Mouse (Mus musculus) left cerebral cortex, adult 2 months (tissue): ENCODE results near the gene Csnk1e. TPM values are rescaled to one million over a fixed set of nuclear protein-coding genes. Genes with fewer than 3 reads are reported as not detected.

Experiments
- DNase-seq, 2 experiments: peaks; one replicate each; pipeline ENCODE4 v3.0.0; 2021 to 2022; ENCODE audit warnings: low spot score in 2 of 2, mixed read lengths in 1 of 2; ENCODE audit errors: extremely low spot score in 1 of 2
- H3K27ac ChIP-seq: fragments of 200-600 bp; 2 replicates; pipeline ENCODE4 v1.8.1; 2022
- H3K4me3 ChIP-seq: fragments of 200-600 bp; 2 replicates; pipeline ENCODE4 v1.8.1; 2022
- CTCF ChIP-seq: fragments of 200-600 bp; IDR thresholded peaks from 2 replicates; pipeline ENCODE4 v1.8.1; 2022; ENCODE audit warnings: antibody characterized with exemption, mild to moderate bottlenecking, moderate library complexity
- intact Hi-C: fragments of 180-260 bp; cut with DNase I; formaldehyde crosslinking; loops from one replicate; pipeline ENCODE4 v1.15.1; 2025
- total RNA-seq, 2 experiments: library from RNA; stranded (reverse); gene quantifications; 2 replicates each; pipeline ENCODE4 v1.2.3; 2021

Csnk1e gene
- total RNA-seq, 2 experiments from 2014 or later = 153 to 159 TPM

DNA sequence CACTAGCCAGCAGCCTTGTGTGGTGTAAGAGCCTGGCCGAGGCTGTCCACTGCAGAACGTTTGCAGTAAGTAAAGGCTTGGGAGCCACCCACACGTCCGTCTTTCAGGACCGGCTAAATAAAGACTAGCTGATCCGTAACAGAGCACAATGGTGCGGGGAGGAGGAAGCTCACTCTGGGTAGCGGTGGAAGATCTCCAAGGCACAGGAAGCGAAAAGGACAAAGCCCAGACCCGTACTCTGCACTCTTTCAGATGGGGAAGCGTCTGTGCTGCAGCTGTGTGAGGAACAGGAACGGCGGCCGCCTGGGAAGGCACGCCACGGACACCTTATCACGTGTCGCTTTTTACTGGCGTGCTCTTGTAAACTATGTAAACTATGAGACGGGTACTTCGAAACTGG lies 22.5 kb downstream of the Csnk1e start:
- DNase-seq = peak in 1 of 2 experiments; percentile 39
- peak overlapping the region; percentile 74 for H3K27ac ChIP-seq
- no peak overlapping the region for H3K4me3 ChIP-seq
- TF ChIP-seq CTCF = no peak
- intact Hi-C loops = loop anchor here (2.0 kb wide), 1 partner anchor 30 kb away; the partner anchor contains the start of gene Tmem184b

DNA sequence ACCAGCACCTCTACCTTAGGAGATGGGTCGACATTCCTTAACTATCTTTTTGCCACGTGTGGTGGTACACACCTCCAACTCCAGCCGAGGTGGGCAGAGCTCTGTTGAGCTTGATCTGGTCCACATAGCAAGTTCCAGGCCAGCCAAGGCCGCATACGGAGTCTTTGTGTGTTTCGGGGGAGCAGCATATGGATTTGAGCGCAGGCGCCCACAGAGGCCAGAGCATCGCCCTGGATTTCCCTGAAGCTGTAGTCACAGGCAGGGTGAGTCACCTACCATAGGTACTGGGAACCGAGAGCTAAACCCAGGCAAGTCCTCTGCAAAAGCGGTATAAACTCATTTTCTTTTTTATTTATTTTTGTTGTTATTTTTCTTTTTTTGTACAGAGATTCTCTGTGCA lies 23.0 kb downstream of the Csnk1e start:
- Histone ChIP-seq H3K27ac (peak overlapping the region; percentile 74), H3K4me3 (no peak overlapping the region)
- TF ChIP-seq CTCF = no peak
- intact Hi-C loops = loop anchor here (2.0 kb wide), 1 partner anchor 30 kb away; the partner anchor contains the start of gene Tmem184b
- DNase-seq = no peak

DNA sequence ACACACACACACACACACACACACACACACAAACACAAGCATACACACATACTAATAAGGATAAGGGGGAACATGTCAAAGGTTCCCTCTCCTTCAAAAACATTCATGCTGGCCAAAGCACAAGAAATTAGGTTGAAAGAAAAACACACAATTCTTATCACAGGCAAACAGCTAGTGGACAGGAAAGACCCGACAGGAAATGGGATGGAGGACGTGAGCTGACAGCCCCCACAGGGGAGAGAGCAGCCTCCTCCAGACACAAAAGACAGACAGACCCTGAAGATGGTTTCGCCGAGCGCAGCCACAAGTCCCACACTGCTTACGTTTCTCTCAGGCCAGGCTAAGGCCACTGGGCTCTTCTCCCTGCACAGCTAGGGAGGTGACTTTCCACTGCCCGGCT lies 23.4 kb downstream of the Csnk1e start:
- H3K4me3 ChIP-seq = no peak overlapping the region
- intact Hi-C loops = loop anchor here (2.0 kb wide), 1 partner anchor 29 kb away; the partner anchor contains the start of gene Tmem184b
- DNase-seq = no peak
- no peak for TF ChIP-seq CTCF
- peak overlapping the region; percentile 74 for H3K27ac ChIP-seq

DNA sequence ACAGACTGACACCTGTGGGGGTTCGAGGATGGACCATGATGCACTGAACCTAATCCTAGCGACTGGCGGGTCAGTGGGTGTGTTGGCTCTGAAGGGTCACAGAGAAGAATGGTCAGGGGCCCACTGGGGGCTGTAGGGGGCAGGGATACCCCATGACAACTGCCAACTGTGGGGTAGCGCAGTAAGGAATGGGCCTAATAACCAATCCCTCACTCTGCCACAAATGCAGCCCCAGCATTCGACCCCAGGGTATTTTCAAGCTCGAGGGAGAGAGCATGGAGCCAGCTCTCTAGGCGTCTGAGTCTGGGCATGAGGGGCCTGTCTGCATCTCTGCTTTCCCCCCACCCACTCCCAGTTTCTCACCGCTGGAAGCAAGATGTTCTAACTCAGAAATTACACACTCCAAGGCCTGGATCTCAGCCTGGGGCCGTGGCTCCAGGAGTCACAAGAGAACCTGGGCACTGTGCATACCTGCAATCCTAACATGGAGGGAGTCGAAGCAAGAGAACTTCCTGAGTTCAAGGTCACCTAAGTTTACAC lies 24.8 kb downstream of the Csnk1e start:
- intact Hi-C loops = no loop called here
- H3K27ac ChIP-seq = no peak overlapping the region; the same call in 1 of the 2 replicates
- DNase-seq = no peak
- no peak overlapping the region for H3K4me3 ChIP-seq
- no peak for TF ChIP-seq CTCF

DNA sequence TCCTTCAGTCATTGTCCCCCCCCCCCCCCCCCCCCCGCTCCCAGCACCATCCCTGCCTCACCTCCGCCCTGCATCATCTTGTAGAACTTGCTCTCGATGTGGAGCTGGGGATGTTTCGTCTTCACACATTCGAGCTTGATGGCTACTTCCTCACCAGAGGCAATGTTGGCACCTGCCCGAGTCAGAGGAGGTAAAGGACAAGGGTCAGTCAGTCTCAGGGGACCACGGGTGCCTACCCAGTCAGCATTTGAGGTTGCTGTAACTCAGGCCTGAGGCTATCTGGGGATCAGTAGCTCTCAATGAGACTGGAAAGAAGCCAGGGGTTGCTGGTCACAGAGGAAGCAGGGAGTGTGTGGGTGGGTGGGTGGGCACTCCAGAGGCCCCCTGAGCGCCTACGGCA lies 25.4 kb downstream of the Csnk1e start:
- Histone ChIP-seq H3K4me3 (no peak overlapping the region), H3K27ac (no peak overlapping the region)
- TF ChIP-seq CTCF = no peak
- intact Hi-C loops = no loop called here
- no peak for DNase-seq

DNA sequence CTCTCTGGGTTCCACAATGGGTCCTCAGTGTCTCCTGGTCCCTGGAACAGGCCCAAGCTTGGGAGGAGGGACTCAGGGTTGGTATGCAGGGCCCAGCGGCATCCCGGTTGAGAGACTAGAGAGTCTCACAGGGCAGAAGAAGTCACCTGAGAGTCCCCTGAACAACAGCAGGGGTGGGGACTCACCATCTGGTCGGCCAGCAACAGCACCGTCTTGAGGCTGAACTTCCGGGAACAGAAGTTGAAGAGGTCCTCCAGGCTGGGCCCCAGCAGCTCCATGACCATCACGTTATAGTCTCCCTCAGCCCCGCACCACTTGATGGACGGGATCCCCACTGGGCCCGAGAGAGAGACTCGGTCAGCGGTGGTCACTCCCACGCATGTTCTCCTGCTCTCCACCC lies 25.8 kb downstream of the Csnk1e start:
- no peak for TF ChIP-seq CTCF
- Histone ChIP-seq H3K4me3 (no peak overlapping the region), H3K27ac (no peak overlapping the region)
- DNase-seq = no peak
- intact Hi-C loops = no loop called here

DNA sequence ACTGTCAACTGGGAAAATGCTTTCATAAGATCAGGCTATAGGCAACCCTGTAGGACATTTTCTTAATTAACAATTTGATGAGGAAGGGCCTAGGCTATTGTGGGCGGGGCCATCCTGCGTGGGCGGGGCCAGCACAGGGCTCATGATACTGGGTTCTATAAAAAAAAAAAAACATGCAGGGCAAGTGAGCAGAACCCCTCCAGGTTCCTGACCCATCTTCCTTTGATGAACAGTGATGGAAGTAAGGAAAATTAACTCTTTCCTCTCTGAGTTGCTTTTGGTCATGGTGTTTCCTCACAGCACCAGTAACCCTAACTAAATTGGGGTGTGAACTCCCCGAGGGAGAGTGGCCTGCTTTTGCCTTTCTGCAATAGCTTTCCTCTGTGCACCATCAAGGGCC lies 26.8 kb downstream of the Csnk1e start:
- Histone ChIP-seq H3K4me3 (no peak overlapping the region), H3K27ac (no peak overlapping the region)
- intact Hi-C loops = no loop called here
- DNase-seq = no peak
- no peak for TF ChIP-seq CTCF

DNA sequence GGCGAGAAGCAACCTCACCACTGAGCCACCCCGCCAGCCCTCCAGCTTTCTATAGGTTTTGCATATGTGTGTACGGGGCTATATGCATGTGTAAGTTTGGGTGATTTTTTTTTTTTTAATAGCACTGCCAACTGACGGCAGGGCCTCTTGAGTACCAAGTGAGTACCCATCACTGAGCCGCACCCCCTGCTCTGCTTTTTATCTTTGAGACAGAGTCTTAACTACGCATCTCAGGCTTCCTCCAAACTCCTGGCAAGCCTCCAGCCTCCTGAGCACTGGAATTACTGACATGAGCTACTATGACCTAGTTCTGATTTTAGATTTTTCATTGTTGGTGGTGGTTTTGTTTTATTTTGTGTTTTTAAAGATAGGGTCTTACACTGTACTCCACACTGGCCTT lies 27.9 kb downstream of the Csnk1e start:
- DNase-seq = no peak
- intact Hi-C loops = no loop called here

DNA sequence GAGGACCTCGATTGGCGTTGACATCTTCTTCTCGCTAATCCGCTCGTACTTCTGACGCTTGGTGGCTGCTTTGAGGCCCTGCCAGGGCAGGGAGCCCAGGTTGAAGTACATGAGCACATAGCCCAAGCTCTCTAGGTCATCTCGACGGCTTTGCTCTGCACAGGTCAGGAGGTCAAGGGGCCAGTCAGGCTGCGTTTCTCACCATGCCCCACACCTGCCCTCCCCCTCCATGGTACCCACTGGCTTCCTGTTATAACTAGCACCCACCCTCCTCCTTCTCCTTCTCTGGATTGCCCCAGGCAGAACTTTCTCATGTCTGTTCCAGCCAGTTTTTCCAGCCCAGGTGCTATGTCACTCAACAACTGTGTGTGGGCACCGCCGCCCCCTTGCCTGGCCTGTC lies 29.9 kb downstream of the Csnk1e start:
- intact Hi-C loops = no loop called here
- no peak for TF ChIP-seq CTCF
- Histone ChIP-seq H3K4me3 (no peak overlapping the region), H3K27ac (no peak overlapping the region)
- DNase-seq = no peak

More for the DNA sequence above, 27.9 kb downstream of the Csnk1e start:
- H3K4me3 ChIP-seq = no peak overlapping the region
- H3K27ac ChIP-seq = no peak overlapping the region
- TF ChIP-seq CTCF = no peak

DNA sequence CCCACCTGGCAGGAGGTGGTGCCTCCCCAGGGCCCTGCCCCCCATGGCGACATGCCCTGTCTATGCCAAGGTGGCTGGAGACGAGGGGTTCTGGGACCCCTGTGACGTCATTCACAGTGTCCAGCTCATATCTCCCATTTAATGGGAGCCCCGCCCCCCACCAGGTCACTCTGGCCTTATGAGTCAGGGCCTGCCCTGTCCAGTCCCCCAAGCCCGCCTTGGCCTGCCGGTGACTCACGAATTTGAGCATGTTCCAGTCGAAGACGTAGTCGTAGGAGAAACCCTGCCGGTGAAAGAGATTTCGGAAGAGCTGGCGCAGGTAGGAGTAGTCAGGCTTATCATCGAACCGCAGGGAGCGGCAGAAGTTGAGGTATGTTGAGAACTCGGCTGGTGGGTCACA lies 30.8 kb downstream of the Csnk1e start:
- DNase-seq = no peak
- H3K4me3 ChIP-seq = no peak overlapping the region
- intact Hi-C loops = no loop called here
- H3K27ac ChIP-seq = no peak overlapping the region
- no peak for TF ChIP-seq CTCF

DNA sequence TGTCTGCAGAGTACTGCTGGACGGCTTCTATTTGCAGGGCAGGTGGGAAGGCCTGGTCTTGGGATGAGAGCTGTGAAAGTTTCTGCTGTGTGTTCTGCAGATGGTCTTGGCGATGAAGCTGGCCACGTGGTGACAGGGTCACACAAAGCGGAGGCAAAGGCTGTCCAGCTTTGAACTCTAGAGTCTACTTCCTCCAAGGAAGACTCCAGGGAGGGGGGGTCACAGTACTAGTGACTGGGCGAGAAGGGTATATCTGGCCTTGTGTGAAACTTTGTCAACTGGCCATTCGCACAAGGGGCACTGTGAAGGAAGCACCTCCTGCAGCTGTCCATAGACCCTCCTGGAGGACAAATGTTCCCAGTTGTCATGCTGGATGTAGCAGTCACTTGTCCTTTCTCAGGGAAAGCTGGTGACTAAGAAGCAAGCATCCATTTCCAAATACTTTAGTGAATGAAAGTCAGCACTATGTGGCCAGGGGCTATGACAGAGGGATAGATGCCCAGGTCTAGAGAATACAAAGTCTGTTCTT lies 32.6 kb downstream of the Csnk1e start:
- intact Hi-C loops = no loop called here
- Histone ChIP-seq H3K4me3 (no peak overlapping the region), H3K27ac (no peak overlapping the region)
- TF ChIP-seq CTCF = no peak
- DNase-seq = no peak

DNA sequence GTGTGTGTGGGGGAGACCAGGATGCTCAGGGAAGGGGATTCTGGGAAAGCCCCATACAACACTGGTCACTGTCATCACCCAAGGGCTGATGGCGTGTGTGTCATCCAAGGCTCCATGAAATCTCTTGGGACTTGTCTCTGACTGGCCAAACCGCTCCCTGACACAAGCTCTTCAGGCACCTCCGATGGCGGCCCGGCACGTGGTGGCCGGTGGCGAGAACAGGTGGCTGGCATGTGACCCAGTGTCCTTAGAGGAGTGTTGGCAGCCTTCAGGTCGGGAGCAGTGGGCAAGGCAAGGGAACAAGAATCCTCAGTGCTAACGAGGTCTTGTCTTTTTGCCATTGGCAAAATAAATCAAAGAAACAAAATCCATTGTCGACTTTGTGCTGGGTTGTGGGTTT lies 36.7 kb downstream of the Csnk1e start:
- Histone ChIP-seq H3K4me3 (no peak overlapping the region), H3K27ac (no peak overlapping the region)
- TF ChIP-seq CTCF = no peak
- intact Hi-C loops = no loop called here
- DNase-seq = no peak

DNA sequence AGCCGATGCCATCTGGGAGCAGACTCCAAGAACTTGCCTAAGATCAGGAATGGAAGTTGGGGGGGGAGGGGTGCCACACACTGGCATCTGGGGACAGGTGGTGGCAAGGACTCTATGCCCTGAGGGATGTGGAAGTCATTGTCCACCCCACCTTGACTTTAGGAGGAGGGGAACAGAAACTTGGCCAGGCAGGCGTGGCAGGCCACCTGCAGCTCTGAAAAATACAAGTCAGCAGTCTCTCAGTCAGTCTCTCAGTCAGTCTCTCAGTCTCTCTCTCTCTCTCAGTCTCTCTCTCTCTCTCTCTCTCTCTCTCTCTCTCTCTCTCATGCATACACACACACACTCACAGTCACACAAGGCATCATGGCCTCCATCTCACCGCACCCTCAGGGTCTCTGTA lies 37.1 kb downstream of the Csnk1e start:
- Histone ChIP-seq H3K4me3 (no peak overlapping the region), H3K27ac (no peak overlapping the region)
- TF ChIP-seq CTCF = no peak
- no peak for DNase-seq
- intact Hi-C loops = no loop called here
